Mouse (Mus musculus): ENCODE data around the gene 2300009A05Rik.
A peak's percentile ranks its signal among the peaks of the same experiment; 100 is the strongest.

Gene 2300009A05Rik

DNA sequence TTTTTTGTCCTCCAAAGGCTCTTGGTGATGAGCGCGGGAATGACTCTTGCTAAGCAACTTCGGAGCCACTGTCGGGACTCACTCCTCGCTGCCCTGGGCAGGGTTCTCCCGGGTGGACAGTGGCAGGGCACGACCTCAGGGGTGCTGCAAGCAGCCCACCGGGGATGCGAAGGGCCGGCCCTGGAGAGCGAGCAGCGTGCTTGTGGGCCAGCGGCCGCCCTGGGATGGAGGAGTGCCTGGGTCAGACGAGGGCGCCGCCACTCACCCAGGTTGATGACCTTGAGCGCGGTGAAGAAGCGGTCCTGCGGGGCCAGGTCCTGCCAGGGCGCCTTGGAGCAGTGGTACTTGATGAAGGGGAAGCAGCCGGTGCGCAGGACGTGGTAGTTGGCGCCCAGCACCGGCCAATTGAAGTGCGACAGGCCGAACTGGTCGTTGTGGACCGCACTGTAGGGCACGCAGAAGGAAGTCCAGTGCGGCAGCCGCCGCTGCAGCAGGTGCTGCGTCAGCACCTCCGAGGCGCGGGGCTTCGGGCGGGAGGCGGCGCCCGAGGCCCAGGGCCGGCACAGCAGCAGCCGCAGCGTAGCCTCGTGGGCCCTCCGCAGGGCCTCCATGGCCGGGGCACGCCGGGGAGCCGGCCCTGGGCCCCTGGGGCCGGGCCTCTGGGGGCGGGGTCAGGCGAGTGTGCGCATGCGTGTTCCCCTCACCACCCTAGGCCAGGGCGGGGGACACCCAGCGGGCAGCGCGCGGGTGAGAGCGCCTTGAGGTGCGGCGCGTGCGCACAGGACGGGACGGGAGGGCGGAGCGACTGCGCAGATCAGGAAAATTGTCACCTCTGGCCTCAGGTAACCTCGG, at the start of gene 2300009A05Rik:
TSS of gene 2300009A05Rik (minus strand) at position 636 of the 852 bp plus-strand sequence.
- DNase-seq, result peak; percentile 97

DNA sequence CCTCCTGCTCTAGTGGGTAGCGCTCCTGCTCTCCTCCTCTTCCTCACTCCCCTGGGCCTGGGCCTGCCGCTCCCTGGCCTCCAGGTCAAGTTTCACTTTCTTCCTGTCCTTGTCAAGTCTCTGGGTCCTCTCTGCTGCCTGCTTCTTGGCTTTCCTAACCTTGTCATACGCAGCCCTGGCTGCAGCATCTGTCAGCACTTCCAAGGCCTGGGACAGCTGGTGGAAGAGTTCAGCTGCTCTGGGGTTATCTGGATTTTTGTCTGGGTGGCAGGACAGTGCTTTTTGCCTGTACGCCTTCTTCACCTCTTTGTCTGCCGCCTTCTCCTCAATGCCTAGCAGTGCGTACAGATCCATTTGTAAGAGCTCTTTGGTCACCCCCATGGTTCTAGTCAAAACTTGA, 44.6 kb upstream of the 2300009A05Rik start:
- no peak for DNase-seq

DNA sequence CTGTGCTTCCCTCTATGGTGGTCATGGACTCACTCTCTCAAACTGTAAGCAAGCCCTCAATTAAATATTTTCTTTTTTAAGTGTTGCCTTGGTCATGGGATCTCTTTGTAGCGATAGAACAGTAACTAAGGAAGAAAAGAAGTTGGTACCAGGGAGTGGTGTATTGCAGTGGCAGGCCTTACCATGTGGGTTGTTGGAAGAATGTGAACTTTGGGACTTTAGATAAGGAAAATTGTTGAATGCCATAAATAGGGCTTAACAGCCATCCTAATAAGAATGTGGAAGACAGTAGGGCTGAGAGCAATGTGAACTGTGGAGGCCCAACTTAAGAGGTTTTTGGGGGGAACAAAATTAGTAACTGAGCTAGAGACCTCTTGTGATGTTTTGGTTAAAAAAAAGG, 31.6 kb upstream of the 2300009A05Rik start:
- no peak for DNase-seq

DNA sequence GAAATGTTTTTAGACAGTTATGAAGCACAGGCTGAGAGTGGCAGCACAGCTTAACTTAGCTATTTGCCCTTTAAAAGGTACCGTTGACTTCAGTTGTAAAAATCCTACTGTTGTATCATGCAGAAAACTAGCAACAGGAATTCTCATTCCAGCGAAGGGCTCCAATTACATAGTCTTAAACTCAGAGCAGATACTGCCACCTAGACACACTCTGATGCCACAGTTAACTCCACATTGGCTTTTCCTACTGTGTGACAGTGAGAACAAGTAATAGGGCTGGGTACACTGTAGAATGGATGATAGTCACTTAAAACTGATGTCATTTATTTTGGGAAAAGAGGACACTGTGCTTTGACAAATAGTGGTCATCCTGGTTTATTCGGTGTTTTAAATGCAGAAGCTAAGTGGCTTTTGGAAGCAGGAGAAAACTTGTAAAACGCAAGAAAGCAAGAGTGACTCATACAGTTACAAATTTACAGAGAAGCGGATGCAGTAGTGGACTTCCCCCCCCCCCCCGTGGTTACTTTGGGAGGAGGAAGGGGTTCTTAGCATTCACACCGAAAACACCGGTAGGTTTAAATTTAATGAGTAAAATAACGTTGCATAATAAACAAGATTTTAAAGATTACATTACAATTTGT, 22.2 kb upstream of the 2300009A05Rik start:
- no peak for DNase-seq

DNA sequence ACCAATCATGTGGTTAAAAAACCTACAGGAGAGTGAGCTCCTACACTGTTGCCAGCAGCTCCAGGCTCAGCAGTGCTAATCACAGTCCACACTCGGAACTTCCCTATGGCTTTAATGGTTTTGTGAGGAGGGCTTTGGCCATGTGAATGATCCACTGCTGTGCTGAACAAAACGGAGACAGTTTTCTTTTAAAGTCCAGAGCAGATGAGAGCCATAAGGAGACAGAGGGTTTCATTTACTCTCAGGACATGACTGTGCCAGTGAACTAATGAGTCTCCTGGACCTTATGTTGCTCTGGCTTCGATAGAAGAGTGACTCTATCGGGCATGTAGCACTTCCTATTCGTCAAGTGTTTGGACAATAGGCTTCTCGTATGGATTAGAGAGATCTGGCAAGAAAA, 21.4 kb upstream of the 2300009A05Rik start:
- no peak for DNase-seq

DNA sequence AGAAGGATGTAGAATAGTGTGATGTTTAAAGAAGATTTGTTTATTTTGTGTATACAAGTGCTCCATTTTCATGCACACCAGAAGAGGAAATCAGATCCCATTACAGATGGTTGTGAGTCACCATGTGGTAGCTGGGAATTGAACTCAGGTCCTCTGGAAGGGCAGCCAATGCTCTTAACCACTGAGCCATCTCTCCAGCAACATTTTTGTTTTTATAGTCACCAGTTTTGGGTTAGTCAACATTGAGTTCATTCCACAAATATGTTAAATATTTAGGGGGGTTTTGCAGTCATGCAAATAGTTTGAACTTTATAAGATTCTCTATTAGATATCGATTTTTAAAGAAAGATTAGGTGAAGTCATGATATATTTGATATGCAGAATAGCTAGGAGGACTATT, 1.1 kb upstream of the 2300009A05Rik start:
- DNase-seq, result no peak

DNA sequence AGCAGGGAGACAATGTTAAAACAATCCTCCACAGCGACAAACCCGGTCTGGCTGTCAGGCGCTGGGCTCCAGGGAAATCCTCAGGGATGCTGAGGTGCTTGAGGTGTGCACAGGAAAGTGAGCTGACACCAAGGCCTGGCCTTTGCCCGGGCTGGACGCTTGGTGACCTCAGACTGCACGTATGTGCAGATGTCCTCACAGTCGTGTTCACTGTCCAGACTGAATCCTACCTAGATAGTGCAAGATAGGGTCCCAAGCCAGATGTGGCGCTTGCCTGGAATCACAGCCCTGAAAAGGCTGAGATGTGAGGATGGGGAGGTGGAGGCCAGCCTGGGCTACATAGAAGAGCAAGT, 393 bp upstream of the 2300009A05Rik start:
- no peak for DNase-seq

DNA sequence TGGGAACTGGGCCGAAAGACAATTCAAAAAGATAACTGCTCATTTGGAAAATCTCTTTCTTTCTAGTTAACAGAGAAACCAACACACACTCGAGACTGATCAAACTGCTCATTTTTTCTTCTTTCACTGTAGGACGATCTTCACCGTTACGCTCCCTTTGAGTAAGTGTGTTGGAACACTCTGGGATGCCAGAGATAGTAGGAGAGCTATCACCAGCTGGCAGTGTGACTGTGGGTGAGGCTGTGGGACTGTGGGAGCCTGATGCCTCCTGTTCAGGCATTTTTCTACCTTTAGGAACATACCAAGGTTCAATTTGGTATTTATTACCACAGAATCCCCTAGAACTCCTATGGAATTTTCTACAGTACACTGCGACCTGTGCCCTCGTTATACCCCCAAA, 3.4 kb downstream of the 2300009A05Rik start:
- no peak for DNase-seq

DNA sequence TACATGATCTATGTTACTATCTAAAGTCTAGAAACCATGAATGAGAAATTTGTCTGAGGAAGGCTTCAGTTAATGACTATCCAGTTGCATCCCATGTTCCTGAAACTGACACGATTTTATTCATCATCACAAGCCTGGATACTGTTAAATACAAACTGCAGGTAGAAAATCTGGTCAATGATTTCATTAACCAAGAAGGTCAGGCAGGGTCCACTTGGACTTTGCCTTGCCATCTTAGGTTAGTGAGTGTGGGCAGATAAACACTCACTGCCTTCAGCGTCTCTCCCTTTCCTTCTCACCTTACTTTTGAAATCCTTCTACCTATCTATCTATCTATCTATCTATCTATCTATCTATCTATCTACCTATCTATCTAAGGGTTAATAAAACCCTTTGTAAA, 7.7 kb downstream of the 2300009A05Rik start:
- DNase-seq, result peak; percentile 30

DNA sequence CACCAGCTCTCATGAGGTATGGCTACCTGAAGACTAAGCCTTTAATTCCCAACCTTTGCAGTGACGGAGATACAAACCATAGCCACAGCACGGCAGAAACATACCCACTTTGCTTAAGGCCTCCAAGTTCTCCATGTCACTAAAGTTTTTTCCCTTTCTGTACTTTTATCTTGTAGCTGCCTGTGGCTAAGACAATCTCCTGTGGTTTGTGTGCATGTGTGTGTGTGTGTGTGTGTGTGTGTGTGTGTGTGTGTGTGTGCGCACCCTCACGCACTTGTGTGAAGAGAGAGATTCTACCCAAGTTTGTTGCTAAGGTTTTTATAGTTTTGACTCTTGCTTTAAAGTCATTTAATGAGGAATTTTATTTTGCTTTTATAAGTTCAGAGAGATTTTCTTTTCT, 16.3 kb downstream of the 2300009A05Rik start:
- DNase-seq, result no peak

DNA sequence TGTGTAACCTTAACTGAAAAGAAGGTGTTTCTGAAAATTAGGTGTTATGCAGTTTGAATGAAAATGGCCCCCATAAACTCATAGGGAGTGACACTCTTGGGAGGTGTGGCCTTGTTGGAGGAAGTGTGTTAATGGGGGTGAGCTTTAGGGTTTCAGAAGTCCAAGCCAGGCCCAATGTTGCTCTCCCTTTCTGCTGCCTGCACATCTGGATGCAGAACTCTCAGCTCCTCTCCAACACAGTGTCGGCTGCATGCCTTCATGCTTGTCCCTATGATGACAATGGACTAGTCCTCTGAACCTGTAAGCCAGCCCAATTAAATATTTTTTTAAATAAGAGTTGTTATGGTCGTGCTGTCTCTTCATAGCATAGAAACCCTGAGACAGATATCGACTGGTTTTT, 18.7 kb downstream of the 2300009A05Rik start:
- DNase-seq, result no peak

DNA sequence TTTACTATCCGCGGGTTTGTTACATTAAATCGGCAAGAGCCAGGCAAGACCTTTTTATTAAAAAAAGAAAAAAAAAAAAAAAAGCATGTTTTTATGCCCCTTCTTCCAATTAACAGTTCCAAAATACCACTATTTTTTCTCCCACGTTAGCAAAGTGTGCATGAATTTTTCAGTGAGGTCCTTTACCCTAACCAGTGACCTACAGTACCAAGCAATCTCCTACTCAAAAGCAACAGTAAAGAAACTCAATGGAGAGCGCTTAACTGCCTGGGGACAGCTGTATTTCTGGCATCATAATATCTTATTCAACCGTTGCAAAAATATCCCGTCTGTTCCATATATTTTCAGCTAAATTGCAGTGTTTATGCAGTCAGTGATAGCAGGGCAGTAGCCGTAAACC, 20.9 kb downstream of the 2300009A05Rik start:
- no peak for DNase-seq

DNA sequence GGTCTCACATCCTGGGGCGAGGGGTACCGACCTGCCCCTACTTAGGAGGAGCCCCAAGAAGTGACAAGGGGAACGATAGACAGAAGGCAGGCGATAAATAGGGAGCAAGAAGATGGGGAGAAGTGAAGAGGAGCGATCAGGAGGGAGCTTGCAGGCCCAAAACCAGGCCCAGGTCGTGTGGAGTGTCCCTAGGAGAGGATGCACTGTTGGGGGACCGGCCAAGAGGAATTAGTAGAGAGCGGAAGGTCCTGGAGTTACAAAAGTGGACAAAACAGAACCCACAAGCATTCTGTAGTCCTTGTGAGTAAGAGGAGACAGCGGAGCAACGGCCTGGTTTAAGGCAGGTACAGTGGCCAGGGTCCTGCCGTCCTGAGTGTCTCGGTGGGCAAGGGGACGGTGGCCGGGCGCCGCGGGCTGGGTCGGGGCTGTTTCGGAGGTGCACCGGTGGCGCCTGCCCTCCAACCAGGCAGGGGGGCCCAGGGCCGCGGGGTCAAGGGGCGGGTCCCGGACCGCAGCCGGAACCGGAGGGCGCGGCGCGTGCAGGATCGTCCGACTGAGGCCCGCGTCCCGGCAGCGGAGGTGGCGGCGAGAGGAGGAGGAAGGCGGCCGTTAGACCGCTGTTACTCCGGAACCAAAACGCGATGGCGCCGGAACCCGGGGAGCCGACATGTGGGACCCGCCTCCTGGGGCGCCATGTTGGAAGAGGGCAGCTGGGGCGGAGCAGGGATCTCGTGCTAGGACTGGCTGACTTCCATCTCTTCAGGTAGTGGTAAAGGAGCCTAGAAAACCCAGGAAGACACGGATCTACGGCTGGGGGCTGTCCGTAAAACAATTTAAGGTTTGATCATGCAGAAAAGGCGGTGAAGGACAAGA, 21.5 kb downstream of the 2300009A05Rik start, which contains the start of gene Map2k5:
TSS of gene Map2k5 (minus strand) at position 633 of the 873 bp plus-strand sequence.
- DNase-seq, result peak; percentile 95

DNA sequence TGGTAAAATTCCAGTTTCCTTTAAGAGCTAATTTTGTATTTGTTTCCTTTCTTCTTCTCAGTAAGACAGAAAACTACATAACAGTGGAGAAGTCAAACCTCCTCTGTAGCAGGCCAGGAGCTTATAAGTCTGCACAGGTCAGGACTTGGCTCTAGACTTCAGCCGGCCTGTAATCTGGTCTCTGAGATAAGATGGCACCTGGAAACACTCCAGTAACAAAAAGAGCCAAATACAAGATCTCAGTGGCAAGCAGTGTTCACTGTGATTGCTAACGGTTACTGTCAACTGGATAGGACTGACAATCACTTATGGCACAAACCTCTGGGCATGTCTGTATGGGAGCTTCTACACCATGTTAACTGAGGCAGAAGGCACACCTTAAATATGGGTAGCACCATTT, 25.7 kb downstream of the 2300009A05Rik start:
- no peak for DNase-seq

DNA sequence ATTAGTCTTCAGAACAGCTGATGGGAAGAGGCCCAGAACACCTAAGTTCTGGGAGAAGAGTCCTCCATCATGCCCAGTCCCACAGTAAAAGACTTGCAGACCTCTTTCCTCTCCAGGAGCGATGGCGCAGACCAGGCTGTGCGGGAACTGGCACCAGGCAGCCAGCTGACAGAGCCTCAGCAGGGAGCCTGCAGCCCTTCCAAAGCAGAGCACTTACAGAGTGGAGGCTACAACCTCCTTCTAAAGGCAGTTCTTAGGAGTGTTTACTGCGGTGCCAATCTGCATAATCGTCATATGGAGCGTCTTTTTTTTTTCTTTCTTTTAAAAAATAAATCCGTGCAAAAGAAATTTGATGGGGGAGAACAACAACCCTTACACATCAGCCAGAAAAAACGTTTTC, 26.5 kb downstream of the 2300009A05Rik start:
- no peak for DNase-seq

DNA sequence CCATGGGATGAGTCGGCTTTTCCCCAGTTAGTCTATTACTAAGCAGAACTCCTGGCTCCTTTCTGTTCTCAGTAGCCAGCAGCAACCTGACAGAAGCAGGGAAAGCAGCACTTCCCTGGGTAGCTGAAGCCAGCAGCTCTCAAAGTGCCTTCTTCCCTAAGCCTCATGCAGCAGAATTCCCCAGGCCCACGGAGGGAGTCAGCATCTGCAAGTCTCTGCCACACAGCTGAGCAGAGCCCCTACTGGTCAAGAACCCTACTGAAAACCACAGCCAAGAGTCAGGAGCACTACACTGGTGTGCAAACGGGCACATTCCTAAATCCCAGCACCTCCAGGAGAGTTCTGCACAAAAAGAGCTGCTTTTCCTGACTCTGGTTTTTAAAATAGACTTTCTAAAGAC, 38.6 kb downstream of the 2300009A05Rik start:
- DNase-seq, result no peak

DNA sequence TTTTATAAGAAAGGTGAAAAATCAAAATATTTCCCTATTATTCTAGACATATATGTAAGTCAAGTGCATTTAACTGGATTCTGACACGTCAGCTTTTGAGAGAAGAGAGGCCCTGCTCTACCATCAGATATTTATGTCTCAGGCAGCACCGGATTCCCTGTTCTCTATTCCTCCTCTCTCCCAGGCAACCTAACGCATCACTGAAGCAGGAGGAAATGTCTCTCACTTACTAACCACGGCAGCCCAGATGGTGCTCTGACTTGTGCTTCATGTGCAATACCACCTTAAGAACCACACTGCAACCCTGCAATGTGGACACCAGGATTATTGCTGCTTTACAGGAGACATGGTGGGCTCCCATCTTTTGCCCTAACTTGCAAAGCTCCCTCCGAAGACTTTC, 40.0 kb downstream of the 2300009A05Rik start:
- no peak for DNase-seq

DNA sequence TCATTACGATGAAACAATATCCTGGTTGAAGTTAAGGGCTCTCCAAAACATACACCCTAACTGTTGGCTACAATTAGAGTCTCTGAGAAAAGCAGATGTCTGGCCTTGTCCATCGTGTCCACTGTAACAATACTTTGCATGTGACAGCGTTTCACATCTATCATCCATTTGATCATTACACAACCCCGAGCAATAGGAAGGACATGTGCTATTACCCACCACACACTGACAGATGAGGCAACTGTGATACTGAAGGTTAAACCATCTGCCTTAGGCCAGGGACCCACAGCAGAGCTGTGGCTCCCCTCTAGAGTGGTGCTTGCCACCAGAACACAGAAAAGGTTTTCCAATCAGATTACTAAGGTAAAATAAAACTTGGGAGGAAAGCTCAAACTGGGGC, 42.3 kb downstream of the 2300009A05Rik start:
- DNase-seq, result no peak

DNA sequence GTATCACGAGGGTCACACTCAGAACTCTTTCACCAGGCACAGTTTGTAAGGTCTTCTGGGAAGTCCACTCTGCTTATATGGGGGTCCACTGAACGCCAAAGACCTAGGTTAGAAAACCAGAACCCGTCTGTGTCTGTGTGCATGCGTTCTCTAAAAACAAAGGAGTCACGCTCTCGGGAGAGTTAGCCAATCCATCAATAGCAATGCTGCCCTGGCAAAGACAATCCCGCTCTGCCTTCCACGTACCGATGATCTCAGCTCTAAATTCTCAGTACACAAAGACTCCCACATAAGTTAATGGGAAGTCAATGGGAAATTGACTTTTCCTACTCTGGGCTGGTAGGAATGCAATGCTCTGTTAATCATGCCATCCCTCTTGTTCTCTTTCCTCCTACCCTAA, 42.8 kb downstream of the 2300009A05Rik start:
- DNase-seq, result no peak

DNA sequence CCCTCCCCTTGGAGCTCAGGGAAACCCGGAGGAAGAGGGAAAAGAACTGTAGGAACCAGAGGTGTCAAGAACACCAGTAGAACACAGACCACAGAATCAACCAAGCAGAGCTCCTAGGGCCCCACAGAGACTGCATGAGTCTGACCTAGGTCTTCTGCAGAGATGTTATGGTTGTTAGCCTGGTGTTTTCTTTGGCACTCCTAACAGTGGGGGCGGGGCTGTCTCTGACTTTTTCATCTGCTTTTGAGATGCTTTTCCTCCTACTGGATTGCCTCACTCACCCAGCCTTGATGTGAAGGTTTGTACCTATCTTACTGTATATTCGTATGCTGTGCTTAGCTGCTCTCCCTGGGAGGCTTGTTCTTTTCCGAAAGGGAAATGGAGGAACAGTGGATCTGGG, 44.9 kb downstream of the 2300009A05Rik start:
- DNase-seq, result peak; percentile 60

DNA sequence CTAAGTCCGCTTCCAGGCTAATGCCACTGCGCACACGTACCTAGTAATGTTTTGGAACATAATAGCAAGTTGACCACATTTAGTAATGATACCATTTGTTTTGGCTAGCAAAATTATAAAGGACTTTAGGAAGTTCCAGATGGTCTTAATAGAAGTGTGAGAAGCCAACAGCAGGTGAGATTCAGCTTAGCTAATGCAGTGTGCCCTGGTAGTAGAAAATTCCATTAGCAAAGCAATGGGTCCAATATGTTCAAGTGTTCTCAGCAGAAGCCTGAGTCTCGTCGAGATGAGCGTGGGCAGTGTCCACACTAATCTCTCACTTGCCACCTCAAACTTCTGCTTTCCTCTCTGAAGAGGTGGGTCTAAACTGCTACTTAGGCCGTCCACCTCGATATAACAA, 49.0 kb downstream of the 2300009A05Rik start:
- DNase-seq, result no peak

DNA sequence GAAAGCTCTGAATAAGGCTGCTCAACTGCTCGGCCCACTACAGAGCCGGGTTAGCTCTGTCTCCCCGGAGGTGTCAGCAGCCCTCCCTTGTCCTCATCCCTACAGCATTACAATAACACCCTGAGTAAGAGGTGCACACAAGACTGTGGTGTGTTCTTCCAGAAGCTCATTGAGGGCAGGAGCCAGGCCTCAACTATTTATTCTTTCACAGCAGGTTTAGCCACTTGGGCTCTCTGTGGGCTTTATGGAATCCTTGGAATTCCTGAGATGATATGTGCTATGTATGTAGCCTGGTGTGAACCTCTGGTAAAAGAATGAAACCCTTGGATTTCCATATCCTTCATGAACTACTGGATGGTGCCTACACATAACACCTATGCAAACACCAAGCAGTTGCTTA, 49.8 kb downstream of the 2300009A05Rik start:
- DNase-seq, result no peak

DNA sequence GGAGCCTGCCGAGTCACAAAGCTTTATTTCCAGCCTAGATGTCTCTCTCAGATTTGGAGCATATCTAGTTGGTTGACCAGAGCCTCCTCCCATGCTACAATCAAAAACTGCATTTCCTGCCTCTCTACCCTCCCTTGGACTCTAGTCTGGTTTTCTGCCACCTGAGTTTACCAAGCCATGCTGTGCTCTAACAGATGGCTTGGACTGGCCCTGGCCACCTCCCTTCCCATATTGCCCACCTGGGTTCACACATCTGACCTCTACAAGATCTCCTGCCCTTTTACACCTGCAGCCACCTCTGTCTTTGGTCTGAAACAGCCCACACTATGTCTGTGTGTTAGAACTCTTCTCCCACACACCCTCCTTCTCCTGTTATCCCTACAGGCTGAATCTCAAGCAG, 50.9 kb downstream of the 2300009A05Rik start:
- DNase-seq, result no peak

DNA sequence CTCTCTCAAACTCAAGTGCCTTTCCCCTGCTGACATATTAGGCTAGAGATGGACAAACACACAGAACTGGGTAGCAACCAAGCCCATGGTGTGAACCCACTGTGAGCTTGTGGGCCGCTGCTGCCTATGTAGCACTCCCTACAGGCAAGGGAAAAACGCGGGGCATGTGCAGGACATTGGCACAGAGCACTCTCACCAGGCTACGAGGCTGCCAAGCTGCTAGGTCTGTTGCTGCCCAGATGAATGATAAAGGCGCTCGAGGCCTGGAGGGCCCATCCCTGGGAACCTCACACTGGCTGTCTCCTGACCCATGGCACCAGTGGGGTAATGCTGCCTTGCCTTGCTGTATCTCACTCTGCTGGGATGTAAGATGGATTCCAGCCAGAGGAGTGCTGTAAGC, 53.0 kb downstream of the 2300009A05Rik start:
- DNase-seq, result no peak
